Mouse (Mus musculus): ENCODE results near the gene Qrich2. TPM values are rescaled to one million over a fixed set of nuclear protein-coding genes. Genes with fewer than 3 reads are reported as not detected.
"Not testable (repeated sequence)": the region's sequence is repeated elsewhere in the genome, so short reads cannot be mapped to it uniquely, and the experiment has no call there.

Gene Qrich2
- total RNA-seq, 2 experiments from 2014 or later = not detected

DNA sequence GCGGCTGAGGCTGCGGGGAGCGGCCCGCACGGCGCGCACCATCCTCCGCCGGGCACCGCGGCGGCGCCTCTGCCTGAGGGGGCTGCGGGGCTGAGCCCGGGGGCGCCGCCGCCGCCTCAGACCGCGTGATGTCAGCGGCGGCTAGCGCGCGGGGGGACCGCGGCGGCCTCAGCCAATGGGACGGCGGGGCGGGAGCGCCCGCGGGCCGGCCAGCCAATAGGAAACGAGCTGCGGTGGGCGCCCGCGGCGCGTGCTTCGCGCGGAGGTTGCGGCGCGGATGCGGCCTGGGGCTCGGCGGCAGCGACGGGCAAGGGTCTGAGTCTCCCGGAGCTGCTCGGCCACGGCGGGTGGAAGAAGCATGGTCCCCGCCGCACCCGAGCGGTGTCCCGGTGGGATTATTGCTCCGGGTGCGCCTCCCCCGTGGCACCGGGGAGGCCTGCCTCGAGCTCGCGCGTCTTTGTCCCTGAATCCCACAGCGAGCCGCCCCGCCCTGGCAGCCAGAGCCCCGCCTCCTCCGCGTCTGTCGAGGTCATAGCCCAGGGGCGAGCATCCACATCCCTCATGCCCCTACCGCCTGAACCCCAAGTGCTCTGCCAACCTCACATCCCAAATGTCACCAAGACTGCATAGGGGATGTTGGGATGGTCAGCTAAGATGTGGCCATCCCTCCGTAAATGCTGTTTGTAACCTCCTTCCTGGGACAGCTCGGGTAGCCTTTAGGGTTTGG, 53.0 kb downstream of the Qrich2 start, which contains the start of gene Rnf157:
TSS of gene Rnf157 (minus strand) at position 129 of the 727 bp plus-strand sequence.
- ATAC-seq (replicated peaks; ENCODE audit: poor library complexity) = peak; percentile 76

DNA sequence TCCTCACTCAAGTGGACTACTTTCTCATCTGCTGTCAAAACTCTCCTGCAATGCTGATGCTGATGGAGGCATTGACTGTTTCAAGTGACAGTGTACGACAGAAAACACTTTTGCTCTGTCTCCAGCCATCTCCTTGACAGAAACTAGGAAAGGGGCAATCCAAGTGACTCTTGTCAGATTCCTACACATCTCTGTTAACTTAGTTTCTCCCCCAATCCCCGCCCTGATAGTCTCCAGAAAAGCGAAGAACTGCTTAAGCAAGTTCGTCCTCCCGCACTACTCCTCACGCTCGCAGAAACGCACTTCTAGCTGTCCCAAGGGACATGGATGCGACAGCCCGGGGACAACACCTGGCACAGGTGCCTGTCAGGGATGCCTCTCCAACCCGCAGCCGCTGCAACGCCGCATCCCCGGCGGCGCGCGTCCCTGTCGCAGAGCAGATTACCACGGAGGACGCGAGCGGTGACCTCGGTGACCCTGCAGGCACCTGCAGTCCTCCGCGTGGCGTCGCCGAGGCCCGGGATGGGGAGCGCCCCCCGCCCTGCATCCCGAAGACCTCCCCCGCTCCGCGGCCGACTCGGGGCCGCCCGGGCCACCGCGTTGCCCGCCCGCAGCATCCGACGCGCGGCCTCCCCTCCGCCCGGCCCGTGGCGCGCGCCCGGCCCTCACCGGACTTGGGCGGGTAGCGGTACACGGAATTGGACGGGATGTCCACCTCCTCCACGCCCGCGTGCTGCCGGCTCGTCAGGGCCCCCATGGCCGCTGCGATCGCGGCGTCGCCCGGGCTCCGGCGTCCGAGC, 53.8 kb downstream of the Qrich2 start:
- 0 out of 2 replicates have a peak, but pooled peaks have one; percentile 6 for ATAC-seq (replicated peaks; ENCODE audit: poor library complexity)

DNA sequence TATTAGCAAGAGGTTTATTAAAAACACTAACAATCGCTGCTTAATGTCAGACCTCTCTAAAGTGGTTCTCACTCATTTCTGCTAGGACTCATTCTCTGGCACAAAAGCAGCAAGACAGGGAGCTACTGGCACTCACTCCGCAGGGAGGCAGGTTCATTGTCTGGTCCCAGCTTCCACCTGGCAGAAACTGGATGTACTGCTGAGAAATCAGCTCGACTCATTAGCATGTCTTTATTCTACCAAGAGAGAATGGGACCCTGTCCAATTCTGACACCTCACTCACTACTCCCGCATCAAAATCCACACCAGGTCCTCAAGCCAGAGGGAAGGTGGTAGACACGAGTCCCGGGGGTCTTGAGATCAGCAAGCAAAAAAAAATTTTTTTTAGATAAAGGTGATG, 54.5 kb downstream of the Qrich2 start:
- no peak for ATAC-seq (replicated peaks; ENCODE audit: poor library complexity)

DNA sequence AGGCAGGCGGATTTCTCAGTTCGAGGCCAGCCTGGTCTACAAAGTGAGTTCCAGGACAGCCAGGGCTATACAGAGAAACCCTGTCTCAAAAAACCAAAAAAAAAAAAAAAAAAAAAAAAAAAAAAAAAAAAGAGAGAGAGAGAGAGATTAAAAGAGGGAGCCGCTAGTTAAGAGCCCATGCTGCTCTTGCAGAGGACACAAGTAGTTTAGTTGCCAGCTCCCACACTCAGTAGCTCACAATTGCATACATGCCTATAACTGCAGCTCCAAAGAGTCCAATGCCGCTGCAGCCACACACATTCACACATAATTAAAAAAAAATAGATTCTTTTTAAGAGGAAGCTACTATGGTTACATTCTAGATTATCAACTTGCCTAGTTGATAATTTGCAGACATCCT, 55.6 kb downstream of the Qrich2 start:
- not testable (repeated sequence) for ATAC-seq (replicated peaks; ENCODE audit: poor library complexity)

DNA sequence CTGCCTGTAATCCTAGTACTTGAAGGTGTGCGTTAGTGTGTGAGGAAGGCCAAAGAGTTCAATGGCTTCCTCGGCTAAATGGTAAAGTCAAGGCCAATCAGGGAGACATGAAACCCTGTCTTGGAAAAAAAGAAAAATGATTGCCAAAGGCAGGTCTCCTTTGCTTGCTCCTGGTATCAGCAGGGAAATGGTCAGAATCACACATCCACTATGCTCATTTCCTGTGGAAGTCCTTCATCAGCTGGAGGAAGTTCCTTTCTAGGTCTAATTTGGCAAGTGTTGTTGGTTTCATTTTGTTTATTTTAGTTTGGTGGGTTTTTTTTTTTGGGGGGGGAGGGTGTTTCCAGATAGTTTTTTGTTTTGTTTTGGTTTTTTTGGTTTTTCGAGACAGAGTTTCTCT, 57.0 kb downstream of the Qrich2 start:
- ATAC-seq (replicated peaks; ENCODE audit: poor library complexity) = no peak

DNA sequence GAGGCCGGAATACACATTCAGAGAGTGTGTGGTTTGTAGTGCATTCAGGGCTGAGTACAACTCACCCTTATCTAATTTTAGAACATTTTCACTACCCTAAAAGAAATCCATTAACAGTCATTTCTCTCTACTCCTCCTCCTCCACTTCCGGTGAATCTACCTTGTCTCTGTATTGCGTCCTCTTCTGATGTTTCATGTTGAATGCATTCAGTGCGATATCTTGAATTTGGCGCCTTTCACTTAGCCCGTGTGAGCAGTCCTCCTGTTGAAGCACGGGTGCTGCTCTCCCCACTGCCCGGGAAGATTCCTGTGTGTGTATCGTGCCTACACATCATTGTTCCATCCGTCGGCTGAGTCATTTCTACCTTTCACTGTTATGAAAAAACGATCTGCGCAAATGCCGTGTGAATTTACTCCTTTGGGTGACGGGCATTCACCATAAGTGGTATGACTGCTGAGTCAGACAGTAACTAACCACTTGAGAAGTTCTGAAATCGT, 59.8 kb downstream of the Qrich2 start:
- peak; percentile 58 for ATAC-seq (replicated peaks; ENCODE audit: poor library complexity)

DNA sequence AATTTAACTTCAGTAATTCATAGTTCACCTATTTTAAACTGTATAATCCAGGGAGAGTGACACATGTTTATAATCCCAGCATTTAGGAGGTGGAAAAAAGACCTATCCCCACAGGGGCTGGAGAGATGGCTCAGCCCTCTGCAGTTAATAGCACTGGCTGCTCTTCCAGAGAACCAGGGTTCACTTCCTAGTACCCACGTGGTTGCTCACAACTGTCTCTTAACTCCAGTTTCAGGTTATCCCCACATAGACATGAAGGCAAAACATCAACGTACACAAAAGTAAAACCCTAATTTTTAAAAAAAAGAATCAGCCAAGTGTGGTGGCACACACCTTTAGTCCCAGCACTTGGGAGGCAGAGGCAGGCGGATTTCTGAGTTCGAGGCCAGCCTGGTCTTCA, 60.4 kb downstream of the Qrich2 start:
- no peak for ATAC-seq (replicated peaks; ENCODE audit: poor library complexity)

DNA sequence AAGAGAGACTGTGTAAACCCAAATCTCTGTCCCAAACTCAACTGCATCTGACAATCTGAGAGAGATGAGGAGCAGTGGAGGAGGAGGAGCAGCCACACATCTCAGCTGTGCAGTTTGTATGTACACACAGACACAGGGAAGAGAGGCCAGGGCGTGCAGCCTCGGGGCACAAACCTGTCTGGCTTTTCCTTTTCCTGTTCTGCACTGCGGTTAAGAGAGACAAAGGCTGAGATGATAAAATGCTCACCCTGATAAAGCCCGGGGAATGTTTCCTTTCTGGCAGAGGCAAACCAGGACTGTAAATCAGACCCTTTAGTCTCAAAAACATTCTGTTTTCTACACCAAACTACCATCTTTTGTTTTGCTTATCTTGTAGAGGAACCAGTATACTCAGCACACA, 65.5 kb downstream of the Qrich2 start:
- peak; percentile 52; the same call in 1 of the 2 replicates for ATAC-seq (replicated peaks; ENCODE audit: poor library complexity)

DNA sequence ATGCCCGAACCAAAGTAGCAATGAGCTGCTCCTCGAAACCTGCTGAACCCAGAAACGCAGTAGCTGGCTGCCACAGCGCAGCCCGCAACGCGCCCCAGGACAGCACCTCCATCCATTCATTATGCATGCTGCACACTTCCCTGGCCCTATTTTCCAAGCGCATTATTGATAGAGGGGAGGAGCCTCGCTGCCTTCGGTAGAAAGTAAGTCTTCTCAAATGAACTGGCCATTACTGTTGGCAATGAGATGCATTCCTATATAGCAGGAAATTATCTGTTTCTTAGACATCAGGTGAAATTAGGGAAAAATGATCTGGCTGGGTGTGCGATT, 67.7 kb downstream of the Qrich2 start:
- no peak for ATAC-seq (replicated peaks; ENCODE audit: poor library complexity)

DNA sequence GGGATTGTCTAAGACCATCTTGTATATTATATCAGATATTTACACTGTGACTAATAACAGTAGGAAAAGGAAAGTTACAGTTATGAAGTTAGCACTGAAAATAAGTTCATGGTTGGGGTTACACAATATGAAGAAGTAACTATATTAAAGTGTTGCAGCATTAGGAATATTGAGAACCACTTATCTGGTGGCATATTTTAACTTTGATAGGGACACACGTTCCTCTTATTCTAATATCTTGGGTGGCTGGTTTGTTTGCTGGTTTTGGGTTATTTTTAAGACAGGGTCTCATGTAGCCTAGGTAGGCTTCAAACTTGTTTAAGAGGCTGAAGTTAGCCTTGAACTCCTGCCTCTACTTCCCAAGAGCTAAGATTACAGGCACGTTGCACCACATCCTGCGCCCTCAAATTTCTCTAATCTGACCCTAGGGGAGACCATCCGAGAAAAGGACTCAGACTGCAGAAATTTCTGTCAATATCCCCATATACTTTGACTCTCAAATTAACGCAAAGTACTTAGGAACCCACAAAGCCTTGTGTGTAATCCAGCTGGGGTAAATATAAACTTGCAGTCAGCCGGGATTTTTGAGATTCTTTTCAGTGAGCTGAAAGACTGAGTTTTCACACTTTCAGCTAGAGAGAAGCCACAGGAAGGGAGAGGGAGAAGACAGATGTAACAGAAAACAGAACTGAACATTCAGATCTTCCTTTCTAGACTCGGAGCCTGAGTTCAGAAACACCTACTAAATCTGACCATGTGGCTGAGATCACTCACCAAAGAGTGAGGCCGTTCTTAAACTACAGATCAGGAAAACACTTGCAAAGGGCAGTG, 68.3 kb downstream of the Qrich2 start:
- ATAC-seq (replicated peaks; ENCODE audit: poor library complexity) = no peak

DNA sequence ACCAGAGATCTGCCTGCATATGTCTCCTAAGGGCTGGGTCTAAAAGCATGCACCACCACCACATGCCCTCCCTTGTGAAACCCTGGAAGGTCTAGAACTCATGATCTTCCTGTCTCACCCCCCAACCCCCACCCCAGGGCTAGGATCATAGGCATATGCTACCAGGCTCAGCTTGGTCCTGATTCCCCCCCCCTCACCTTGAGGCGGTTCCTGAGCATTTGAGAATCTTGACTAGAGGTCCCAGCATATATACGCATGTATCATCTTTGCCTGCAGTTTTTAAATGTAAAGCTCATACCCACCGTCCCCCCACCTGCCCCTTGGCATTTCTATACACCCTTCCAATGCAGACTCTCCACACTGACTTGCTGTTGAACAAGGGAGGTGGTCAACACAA, 69.1 kb downstream of the Qrich2 start:
- ATAC-seq (replicated peaks; ENCODE audit: poor library complexity) = no peak

DNA sequence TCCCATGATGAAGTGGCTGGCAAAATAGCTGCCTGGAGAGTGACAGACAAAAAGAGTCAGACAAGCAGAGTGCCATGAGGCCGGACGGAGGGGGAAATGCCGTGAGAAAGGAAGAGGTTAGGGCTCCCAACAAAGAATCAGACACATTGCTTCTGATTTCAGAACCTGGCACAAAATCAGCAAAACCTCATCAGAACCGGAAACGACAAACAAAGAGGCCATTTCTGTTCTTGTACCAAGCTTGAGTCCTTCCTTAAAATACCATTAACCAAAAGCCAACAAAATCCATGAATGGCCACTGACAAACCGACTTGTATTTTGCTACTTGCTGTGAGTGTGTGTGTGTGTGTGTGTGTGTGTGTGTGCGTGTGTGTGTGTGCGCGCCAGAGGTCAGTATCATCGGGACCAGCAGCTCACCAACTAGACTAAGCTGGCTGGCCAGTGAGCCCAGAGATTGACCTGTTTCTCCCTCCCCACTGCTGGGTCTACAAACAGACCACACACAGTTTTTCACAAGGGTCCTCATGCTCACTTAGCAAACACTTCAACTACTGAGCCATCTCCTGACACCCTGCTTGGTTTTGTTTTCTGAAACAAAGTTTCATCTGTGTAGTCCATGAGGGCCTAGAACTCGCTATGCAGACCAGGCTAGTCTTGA, 69.6 kb downstream of the Qrich2 start:
- no peak for ATAC-seq (replicated peaks; ENCODE audit: poor library complexity)

DNA sequence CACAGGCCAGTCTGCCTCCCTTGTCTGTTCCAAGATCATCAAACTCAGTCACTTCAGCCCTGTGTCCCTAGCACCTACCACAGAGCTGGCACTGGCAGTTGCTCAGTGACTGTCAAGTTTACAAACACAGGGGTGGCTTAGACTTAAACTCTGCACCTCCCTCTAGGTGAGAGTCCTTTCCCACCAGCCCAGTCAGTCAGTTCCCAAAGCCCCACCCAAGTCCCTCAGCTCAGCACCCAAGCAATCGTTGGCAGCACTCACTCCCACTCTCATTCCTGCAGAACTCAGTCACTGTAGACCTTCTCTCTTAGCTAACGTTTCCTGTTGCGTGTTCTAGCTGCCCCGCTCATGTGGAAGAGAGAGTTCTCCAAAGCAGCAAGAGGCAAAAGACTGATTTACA, 71.3 kb downstream of the Qrich2 start:
- ATAC-seq (replicated peaks; ENCODE audit: poor library complexity) = peak; percentile 57

Other genes starting within 250 kb of the Qrich2 start
- 0.05 and 0.24 TPM in 2 replicates for gene Evpl, start 228.2 kb downstream of the Qrich2 start, total RNA-seq (2015)
- 1.2 and 2.0 TPM in 2 replicates for gene Evpl, start 228.2 kb downstream of the Qrich2 start, total RNA-seq (2017)
- gene Srp68, start 192.0 kb downstream of the Qrich2 start, total RNA-seq (2015) = 59.1 and 65.6 TPM in 2 replicates
- 63.1 and 67.3 TPM in 2 replicates for gene Srp68, start 192.0 kb downstream of the Qrich2 start, total RNA-seq (2017)
- not detected in 2 replicates for gene Galr2, start 185.3 kb downstream of the Qrich2 start, total RNA-seq (2015)
- not detected in 2 replicates for gene Galr2, start 185.3 kb downstream of the Qrich2 start, total RNA-seq (2017)
- 29.1 and 44.3 TPM in 2 replicates for gene Exoc7, start 159.0 kb downstream of the Qrich2 start, total RNA-seq (2015)
- gene Exoc7, start 159.0 kb downstream of the Qrich2 start, total RNA-seq (2017) = 21.7 and 22.1 TPM in 2 replicates
- gene Foxj1, start 130.8 kb downstream of the Qrich2 start, total RNA-seq (2015) = not detected in 2 replicates
- gene Foxj1, start 130.8 kb downstream of the Qrich2 start, total RNA-seq (2017) = not detected in 2 replicates
- gene Rnf157, start 53.2 kb downstream of the Qrich2 start, total RNA-seq (2015) = 7.1 and 7.6 TPM in 2 replicates
- gene Rnf157, start 53.2 kb downstream of the Qrich2 start, total RNA-seq (2017) = 5.5 and 7.6 TPM in 2 replicates
- 74.1 and 75.9 TPM in 2 replicates for gene Ubald2, start 32.1 kb downstream of the Qrich2 start, total RNA-seq (2015)
- gene Ubald2, start 32.1 kb downstream of the Qrich2 start, total RNA-seq (2017) = 71.7 and 76.0 TPM in 2 replicates
- gene Prpsap1, start 28.0 kb upstream of the Qrich2 start, total RNA-seq (2015) = 46.9 and 49.3 TPM in 2 replicates
- gene Prpsap1, start 28.0 kb upstream of the Qrich2 start, total RNA-seq (2017) = 27.9 and 33.0 TPM in 2 replicates
- gene Sphk1, start 64.7 kb upstream of the Qrich2 start, total RNA-seq (2015) = 7.6 and 15.5 TPM in 2 replicates
- gene Sphk1, start 64.7 kb upstream of the Qrich2 start, total RNA-seq (2017) = 6.7 and 26.1 TPM in 2 replicates
- gene Ube2o, start 115.2 kb upstream of the Qrich2 start, total RNA-seq (2015) = 5.0 TPM in 2 replicates
- 6.1 and 6.4 TPM in 2 replicates for gene Ube2o, start 115.2 kb upstream of the Qrich2 start, total RNA-seq (2017)
- gene Aanat, start 120.2 kb upstream of the Qrich2 start, total RNA-seq (2015) = not detected in 2 replicates
- not detected in 2 replicates for gene Aanat, start 120.2 kb upstream of the Qrich2 start, total RNA-seq (2017)
- gene Rhbdf2, start 160.8 kb upstream of the Qrich2 start, total RNA-seq (2015) = 3.7 and 4.9 TPM in 2 replicates
- 2.7 and 3.5 TPM in 2 replicates for gene Rhbdf2, start 160.8 kb upstream of the Qrich2 start, total RNA-seq (2017)
- gene Prcd, start 187.3 kb upstream of the Qrich2 start, total RNA-seq (2015) = 0.47 TPM in 1 of 2 replicates, not detected in the other
- 0.17 TPM in 1 of 2 replicates, not detected in the other for gene Prcd, start 187.3 kb upstream of the Qrich2 start, total RNA-seq (2017)
- gene Cygb, start 188.1 kb upstream of the Qrich2 start, total RNA-seq (2015) = not detected in 2 replicates
- not detected in 2 replicates for gene Cygb, start 188.1 kb upstream of the Qrich2 start, total RNA-seq (2017)